Mouse (Mus musculus) c-Kit-negative CD71-positive TER-119-positive erythroid progenitor cells, embryonic 14.5 days (primary cell): ENCODE measurements at regions not wholly inside any gene's neighbourhood (a gene's known extent, or its start where the extent isn't known, plus 50 kb on each side); places are given as distances from the start of the nearest gene placed in this dataset.

Experiments used
- DNase-seq: peaks from one replicate; pipeline ENCODE4 v3.0.0-alpha.2; 2013; ENCODE audit warnings: low read depth, low spot score

DNA sequence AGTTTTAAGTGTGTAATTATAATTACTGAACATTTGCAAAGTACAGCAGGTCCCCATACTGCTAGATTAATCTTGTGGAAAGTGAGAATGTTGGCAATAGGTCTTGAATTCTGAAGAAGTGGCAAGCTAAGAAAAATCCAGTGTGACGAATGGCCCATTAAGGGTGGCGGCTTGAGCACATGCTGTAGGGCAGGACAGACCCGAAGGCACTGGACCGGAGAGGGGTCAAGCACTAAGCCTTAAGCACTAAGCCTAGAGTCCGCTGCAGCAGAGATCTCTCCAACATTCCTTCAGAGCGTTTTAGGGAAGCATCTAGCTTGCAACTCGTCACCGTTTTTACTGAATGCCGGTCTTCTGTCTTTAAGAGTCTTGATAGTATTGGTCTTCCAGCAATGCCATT lies 105.6 kb downstream of the Aldh8a1 start:
- no peak for DNase-seq

DNA sequence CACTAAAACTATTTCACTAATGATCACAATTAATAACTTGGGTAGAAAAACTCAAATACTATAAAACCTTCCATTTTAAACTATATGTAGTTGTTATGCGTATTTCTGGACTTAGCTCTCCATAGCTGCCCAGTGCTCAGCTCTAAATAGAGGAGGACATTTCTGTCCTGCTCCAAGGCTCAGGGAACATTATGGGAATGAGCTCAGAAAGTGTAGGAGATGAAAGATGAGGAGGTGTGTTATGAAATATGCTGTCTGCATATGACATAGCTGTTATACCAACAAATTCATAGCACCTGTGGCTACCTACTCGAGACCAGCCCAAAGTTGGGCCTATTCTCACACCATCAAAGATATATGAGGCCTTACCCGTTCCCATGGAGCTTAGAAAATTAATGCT lies 106.3 kb downstream of the Aldh8a1 start:
- no peak for DNase-seq

DNA sequence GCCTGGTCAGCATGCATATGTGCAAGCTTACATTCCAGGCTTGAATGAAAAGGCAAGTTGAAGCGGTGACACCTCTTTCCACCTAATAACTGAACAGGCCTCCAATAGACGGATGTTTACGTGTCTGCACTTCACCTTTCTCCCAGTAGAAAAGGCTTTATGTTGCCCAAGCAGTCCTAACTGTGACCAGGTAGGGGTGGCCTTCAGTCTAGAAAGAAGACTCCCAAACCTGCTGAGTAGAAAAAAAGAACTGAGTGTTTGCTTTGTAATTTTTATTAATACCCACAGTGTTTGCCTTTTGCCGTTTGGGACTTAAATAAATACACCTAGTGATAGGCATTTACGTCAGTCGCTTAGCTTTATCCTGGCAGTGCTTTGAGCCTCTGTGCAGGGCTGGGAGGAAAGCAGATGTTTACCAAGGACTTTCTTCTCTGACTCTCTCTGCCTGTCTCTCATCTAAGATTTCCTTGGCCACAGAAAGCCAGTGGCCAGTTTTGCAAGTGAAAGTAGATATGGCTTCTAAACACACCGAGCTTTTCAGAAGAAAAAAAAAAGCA lies 104.5 kb upstream of the 1700020N01Rik start:
- DNase-seq, result no peak

DNA sequence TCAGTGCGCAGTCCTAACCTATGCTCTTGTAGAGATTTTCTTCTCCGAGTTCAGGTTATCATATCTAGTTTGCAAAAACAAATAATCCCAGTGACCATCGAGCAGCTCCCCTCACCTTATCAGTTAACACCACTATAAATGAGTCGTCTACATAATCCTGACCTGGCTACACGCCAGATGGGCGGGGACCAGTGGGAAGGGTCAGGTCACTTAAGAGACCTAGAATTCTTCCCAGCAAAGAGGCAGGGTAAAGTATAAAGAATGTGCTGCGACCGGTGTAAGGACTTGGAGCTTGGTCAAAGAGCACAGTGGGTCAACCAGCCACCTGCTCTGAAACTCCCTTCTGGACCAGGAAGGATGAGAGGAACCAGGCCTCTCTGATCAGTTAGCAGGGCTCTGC lies 102.0 kb upstream of the 1700020N01Rik start:
- no peak for DNase-seq

DNA sequence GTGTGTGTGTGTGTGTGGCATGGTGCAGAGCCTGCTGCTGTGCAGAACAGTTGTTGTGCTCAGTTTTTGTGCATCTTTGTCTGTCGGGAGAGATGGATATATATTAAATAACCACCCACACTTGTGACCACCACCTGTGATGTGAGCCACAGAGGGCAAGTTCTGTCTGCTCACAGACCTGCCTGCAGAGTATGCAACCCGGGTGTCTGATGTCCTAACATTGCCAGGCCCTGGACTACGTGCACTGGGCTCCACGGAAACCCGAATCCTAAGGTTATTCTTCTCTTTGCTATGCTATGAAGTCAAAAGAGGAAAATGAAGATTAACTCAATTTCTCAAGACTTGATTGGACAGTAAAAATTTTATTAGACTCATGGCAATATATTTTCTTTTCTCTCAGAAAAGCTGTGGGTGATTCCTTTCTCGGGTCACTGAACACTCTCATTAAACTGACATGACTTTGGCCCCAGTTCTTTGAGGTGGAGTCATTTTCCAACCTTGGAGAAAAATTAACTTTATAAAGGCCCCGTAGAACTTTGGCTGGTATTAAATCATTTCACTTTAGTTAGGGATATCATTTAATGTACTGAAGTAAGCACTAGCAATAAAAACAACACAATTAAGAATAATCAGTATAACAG lies 100.6 kb upstream of the 1700020N01Rik start:
- no peak for DNase-seq

DNA sequence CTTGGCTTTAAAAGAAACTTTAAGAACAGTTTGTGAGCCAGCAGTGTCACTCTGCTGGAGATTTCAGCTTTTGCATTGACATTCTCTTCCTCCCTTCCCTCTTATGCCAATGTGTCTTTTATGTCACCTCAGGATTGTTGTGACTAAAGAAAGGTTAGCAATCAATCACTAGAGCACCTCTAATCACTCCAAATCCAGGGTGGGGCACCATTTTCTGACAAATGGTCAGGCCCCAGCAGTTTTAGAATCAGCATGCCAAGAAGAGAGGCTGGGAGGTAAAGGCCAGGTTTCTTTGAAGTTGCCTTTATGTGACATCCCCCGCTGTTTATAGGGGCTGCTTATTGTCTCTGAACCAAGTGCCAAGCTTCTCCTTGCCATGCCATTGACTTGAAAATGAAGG lies 98.4 kb upstream of the 1700020N01Rik start:
- DNase-seq, result no peak

DNA sequence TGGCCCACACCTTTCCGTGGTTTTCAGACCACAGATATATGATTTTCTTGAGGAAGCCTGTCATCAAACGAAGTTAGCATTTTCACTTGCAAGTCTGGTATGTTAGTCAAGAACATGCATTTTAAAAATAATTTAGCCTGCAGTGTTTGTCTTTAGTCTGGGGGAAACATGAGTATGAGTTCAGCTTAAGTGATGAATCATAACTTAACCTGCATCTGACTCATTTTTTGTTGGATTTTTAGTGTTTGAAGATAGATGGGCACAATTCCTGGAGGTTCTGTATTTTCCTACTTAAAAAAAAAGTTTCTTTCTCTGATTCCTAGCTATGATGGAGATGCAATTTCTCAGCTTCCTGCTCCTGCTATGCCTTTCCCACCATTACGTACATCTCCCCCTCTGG lies 95.8 kb upstream of the 1700020N01Rik start:
- DNase-seq, result no peak

DNA sequence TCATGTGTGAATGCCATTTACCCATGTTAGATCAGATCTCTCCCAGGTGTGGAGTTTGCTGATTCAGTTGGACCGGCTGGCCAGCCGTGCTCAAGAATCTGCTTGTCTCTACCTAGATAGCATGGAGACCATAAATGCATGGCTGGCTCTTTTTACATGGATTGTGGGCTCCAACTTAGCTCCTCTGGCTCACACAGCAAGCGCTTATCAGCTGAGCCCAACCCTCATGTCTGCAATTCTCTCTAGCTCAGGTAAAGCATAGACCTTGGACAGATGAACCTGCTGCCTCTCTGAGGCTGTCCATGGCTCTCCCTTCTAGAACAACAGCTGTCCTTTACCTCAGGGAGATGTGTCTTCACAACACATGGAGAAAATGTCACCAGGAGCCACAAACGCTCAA lies 94.8 kb upstream of the 1700020N01Rik start:
- DNase-seq, result no peak

DNA sequence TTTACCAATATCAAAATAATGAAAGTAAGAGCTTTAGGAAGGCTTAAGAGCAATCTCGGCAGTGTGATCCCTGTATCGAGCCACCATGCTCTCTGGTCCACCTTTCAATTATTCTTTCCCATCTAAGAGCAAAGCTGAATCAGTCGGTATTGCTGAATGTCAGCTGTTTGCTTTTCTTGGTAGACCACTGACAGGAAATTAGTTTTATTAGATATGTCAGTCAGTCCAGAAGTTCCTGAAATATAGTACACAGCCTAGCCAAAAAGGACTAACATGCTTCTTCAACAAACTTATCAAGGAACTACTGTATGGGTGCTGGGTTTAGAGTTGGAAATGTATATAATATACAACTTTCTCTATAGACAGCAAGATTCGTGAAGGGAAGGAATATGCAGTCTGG lies 91.3 kb upstream of the 1700020N01Rik start:
- no peak for DNase-seq

DNA sequence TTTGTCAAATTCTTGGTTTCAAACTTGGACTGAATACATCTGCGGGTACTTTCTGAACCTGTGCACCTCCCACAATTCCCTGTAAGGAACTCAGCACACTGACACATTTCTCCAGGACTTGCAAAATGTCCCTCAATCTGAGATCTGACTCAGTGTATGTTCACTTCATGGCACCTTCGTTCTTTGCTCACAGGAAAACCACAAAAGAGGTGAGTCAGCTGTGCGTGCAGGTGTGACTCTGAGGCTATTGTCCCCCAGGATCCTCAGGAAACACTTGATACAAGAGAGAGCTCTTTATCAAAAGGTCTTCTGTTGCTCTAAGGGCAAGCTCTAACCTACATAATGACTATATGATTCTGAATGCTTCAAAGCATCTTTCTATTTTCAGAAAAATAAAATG lies 88.5 kb upstream of the 1700020N01Rik start:
- no peak for DNase-seq

DNA sequence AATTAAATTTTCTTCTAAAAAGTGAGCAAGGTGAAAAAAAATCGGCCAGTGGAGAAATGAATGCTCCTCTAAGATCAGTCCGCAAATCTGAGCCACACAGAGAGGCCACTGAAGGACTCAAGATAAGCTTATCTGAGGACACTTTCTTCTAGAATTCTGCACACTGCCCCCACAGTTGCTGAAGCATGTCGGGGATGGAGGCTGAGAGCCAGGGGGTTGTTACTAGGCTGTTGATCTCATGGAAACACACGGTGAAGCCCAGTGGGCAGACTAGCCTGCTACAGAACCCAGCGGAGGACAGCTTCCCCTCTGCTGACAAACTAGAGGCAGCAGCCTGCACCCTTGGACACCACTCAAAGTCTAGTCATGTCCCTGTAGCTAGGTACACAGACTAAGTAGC lies 81.6 kb upstream of the 1700020N01Rik start:
- no peak for DNase-seq

DNA sequence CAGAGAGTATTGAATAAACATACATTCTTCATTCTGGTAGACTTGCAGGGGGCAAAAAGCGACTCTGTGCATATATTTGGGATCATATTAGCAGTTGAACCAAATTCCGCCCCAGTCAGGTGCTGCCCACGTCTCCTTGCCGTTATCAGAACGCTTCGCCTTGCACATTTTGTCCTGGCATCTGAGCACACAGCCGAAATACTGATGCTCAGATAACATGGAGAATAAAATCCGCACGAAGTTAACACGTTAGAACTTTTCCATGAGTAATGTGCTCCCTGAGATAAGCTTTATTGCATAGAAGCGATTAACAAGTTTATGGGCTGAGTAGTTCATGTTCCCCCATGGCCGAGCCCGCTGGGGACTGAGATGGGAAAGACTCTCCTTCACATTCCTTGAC lies 80.5 kb upstream of the 1700020N01Rik start:
- no peak for DNase-seq

DNA sequence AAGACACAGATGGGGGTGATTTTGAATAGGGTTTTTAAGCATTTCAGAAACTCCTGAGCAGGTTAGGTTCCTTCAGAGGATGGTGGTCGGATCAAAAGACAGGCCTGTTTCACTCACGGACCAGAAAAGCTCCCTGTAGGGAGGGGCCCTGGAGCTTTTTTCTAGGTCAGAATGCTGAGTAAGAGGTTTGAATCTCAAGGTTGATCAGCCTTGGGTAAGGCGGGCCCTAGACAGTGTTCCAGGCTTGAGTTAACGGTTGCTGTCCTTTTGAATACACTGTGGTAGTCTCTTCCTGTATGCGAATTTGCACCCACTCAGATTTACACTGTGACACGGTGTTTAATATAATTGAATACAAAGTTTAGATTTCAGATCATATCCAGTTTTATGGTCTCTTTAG lies 75.2 kb upstream of the 1700020N01Rik start:
- no peak for DNase-seq

DNA sequence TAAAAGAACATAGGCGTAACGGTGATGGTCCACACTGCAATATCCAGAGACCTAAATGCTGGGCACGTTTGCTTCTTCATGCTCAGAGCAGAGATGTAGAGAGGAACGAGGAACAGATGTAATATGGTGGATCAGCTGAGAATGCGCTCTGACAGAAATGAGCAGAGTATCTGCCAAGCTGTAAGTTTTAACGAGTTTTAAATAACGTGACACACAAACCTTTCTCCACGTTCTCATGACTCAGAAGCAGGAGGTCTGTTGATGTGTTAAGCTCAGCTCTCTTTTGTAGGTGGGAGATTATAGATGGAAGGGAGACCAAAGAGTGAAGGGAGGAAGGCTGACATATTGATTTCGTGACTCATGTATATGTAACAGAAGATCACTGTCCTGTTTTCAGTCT lies 72.1 kb upstream of the 1700020N01Rik start:
- DNase-seq, result no peak

DNA sequence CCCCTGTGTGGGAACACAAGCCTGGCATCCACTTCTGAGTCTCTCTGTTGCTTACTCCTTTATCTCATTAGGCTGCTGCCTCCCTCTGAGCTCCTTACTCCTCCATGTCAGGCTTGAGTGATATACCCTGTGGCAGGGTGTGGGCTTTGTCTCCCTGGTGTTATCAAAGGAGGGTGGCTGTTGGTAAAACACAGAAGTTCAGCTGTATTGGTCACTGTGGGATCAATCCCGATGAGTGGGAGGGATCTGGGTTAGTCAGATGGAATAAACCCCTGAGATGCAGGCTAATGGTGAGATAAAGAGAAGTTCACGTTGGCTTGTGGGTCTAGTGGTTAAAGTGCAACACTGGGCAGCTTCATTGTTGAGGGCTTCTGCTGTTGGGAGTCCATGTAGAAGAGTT lies 67.4 kb upstream of the 1700020N01Rik start:
- no peak for DNase-seq

DNA sequence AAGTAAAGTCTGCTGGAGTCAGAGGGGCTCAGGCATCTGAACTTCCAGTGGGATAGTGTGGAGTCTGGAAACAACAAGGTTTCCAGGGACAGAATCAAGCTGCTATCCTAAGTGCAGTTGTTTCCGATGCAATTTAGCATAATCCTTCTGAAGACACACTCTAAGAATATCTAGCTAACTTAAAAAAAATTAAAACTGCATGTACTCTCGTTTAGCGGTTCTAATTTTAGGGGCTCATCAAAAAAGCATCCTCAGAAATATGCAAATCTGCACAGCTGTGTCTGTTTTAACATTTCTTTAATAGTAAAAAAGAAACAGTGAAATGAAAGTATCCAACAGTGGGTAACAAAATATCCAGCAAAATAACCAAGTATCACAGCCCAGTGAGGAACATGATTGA lies 64.5 kb upstream of the 1700020N01Rik start:
- DNase-seq, result no peak

DNA sequence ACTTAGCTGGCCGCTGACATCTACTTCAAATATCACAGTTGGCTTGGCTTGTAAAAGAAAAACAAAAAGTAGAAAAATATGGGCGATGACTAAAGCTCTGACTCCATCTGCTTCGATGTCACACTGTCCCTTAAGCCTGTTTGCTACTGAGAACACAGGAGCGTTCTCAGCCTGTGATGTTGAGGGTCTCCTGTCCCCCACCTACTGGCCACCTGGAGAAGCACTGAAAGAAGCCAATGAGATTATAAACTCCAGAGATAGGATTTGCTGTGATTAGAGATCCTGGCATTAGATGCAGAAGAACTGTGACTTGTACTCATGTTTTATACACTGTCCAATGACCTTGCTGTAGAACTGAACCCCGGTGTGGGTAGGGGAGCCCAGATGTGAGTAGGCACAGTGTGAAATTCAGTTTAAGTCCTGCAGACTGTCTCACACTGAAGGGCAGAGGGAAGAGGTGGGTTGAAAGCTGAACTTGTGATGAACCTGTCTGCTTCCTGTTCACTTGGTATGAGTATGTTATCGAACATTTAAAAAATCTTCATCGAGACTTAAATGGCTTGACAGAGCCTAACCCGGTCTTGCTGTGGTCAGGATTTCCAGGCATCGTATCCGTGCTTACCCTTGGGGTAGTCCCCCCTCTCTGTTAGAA lies 63.7 kb upstream of the 1700020N01Rik start:
- no peak for DNase-seq

DNA sequence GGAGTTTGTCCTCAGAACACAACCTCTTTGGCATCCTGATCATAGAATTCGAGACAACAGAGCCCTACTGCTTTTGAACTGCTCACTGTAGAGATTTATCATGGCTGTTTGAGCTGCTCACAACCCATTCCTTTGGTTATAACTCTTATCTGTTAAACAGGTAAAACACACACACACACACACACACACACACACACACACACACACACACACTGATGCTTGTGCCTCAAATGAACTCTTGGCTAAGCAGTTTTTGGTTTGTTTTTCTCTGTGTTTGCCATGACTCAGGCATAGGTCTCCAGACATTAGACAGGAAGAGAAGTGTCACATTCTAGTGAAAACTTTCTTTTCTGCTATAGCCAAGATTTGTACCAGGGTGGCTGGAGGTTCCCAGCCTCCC lies 60.8 kb upstream of the 1700020N01Rik start:
- DNase-seq, result no peak

DNA sequence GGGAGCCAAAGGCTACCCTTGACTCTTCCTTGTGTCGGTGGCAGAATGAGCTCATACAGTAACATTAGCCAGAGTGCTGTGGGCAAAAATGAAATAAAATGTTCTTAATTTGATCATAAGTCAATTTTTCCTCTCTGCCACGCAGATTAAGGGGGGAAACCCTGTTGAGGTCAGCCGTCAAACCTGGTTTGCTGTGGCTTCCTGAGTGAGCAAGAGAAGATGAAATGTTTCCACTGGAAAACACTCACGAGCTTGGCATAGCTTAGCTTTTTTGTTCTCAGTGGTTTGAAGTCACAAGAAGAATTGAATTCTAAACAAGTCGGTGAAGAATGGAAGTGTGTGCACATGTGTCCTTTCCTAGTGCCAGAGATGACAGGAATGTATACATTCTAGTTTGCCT lies 57.3 kb upstream of the 1700020N01Rik start:
- no peak for DNase-seq

DNA sequence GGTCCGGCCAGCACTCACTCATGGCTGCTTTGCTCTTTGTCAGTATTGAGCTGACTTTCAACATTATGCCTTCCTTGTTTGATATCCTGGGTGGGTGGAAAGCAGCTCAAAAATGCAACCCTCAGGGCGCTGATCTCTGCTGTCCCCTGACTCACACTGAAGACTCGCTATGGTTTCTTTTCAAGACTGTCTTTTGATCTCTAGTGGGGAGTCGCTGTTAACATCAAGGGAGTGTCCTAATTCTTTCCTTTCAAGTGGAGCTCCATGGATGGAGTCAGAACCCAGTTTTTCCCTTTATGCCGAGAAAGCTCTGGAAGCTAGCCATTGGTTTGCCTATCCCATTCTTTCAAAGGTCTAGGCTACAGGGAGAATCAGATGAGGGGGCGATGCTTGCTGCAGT lies 54.5 kb upstream of the 1700020N01Rik start:
- no peak for DNase-seq
